Mouse (Mus musculus): Measurements from ENCODE around the gene Misp. TPM values are rescaled to one million over a fixed set of nuclear protein-coding genes. Genes with fewer than 3 reads are reported as not detected.
A peak's percentile ranks its signal among the peaks of the same experiment; 100 is the strongest.

Gene Misp
- polyA plus RNA-seq, 1 experiment, result 0.41 TPM

DNA sequence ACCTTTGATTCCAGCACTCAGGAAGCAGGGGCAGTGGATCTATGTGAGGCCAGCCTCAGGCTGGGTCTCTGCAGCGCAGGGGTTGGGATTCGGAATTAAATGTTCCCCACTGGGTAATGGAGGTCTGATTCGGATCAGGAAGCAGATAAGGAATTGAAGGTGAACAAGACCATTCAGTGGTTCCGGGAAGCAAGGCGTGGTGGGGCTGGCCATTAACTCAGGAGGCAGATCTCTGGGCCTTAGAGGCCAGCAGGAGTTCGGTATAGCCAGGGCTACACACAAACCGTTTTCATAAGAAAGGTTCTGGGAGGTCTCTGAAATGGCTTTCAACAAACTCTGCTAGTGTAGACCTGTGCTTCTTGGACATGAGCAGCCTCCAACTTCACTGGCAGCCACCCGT, 32.0 kb downstream of the Misp start:
- DNase-seq, result no peak
- WGBS, result 26% methylated on average over 8 of the region's 8 CpGs
- Histone ChIP-seq H3K4me1 (ENCODE audit: control insufficient read depth, insufficient read depth, low read length) (peaks cover 23% of the 10 kb centered on the region), H3K4me3 (replicated peaks; ENCODE audit: insufficient read depth, low read depth, low read length) (peak overlapping the region; percentile 73), H3K27me3 (ENCODE audit: control insufficient read depth, insufficient read depth, low read length) (no peaks in the 10 kb centered on the region), H3K27ac (ENCODE audit: insufficient read depth, low read length) (peak overlapping the region; percentile 74)
- TF ChIP-seq CTCF (IDR thresholded peaks at IDR 0.05; ENCODE audit: borderline replicate concordance, insufficient read depth, low read depth, low read length) (no peak), POLR2A (IDR thresholded peaks at IDR 0.05; ENCODE audit: borderline replicate concordance, insufficient read depth, low read length) (no peak)

DNA sequence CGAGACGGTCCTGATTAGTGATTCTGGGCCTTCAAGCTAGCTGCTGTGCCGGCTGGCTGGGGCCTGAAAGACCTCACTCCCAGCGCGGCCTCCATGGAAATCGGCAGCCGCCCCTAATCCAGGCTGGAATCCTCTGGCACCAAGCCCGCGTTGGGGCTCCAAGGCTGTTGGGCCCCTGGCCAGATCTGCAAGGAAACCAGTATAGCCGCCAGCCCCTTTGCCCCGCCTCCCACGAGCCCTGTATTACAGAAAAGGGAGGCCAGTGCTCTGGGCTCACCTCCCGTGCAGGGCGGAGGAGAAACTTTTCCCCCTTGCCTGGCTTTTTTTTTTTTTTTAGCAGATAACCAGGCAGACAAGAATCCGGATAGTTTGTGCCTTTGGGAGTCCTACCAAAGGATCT, 32.6 kb downstream of the Misp start:
- no peaks in the 10 kb centered on the region for H3K27me3 ChIP-seq (ENCODE audit: control insufficient read depth, insufficient read depth, low read length)
- TF ChIP-seq POLR2A (IDR thresholded peaks at IDR 0.05; ENCODE audit: borderline replicate concordance, insufficient read depth, low read length), result no peak
- no peak for TF ChIP-seq CTCF (IDR thresholded peaks at IDR 0.05; ENCODE audit: borderline replicate concordance, insufficient read depth, low read depth, low read length)
- 1% methylated on average over 15 of the region's 15 CpGs for WGBS
- peak overlapping the region; percentile 74 for H3K27ac ChIP-seq (ENCODE audit: insufficient read depth, low read length)
- peaks cover 25% of the 10 kb centered on the region for H3K4me1 ChIP-seq (ENCODE audit: control insufficient read depth, insufficient read depth, low read length)
- peak overlapping the region; percentile 73 for H3K4me3 ChIP-seq (replicated peaks; ENCODE audit: insufficient read depth, low read depth, low read length)
- peak; percentile 84 to 87 for DNase-seq

DNA sequence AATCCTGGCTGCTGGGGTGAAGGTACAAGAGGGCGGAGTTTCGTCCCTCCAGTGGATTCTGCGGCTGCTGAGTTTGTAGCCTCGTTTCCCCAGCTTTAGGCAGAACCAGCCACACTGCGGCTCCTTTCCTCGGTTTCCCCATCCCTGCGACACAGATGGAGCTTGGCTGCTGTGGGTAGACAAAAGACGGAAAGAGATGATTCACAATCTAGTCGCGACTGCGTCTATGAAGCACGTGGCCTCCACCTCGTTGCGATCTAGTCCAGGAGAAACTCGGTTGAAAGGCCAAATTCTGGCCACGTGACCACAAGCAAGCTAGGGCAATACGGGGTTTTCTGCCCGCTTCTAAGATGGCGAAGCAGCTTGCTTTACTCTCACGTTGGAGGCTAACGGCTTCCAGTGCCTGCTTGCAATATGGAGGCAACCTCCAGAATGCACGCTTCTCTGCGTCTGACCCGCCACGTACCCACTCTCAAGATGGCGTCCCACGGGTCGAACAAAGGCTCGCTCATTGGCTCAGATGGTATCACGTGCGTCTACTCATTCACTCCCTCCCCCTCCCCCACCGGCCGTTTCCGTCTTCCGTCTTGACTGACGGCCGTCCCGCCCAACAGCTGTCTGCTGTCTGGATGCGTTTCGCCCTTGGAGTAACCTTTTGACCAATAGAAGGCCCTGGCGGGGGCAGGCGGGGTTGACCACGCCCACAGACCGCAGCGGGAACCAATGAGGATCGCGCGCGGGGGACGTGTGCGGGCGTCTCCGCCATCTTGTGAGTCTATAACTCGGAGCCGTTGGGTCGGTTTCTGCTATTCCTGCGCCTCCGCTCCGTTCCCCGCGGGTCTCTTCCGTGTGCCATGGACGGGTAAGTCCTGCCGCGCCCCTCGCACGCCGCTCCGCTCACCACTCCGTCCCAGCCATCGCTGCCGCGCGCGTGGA, 33.3 kb downstream of the Misp start, which contains the start of gene Ptbp1:
TSS of gene Ptbp1 (plus strand) at position 568 of the 936 bp plus-strand sequence.
- DNase-seq, result peak; percentile 99 to 100
- Histone ChIP-seq H3K4me3 (replicated peaks; ENCODE audit: insufficient read depth, low read depth, low read length) (peak within 1 kb of the TSS; percentile 79), H3K27me3 (ENCODE audit: control insufficient read depth, insufficient read depth, low read length) (no peaks in the 10 kb centered on the region), H3K27ac (ENCODE audit: insufficient read depth, low read length) (peak within 1 kb of the TSS; percentile 87), H3K4me1 (ENCODE audit: control insufficient read depth, insufficient read depth, low read length) (peaks cover 32% of the 10 kb centered on the region)
- TF ChIP-seq POLR2A (IDR thresholded peaks at IDR 0.05; ENCODE audit: borderline replicate concordance, insufficient read depth, low read length) (peak; percentile 81), CTCF (IDR thresholded peaks at IDR 0.05; ENCODE audit: borderline replicate concordance, insufficient read depth, low read depth, low read length) (no peak)
- under 1% methylated on average over 75 of the region's 75 CpGs for WGBS

DNA sequence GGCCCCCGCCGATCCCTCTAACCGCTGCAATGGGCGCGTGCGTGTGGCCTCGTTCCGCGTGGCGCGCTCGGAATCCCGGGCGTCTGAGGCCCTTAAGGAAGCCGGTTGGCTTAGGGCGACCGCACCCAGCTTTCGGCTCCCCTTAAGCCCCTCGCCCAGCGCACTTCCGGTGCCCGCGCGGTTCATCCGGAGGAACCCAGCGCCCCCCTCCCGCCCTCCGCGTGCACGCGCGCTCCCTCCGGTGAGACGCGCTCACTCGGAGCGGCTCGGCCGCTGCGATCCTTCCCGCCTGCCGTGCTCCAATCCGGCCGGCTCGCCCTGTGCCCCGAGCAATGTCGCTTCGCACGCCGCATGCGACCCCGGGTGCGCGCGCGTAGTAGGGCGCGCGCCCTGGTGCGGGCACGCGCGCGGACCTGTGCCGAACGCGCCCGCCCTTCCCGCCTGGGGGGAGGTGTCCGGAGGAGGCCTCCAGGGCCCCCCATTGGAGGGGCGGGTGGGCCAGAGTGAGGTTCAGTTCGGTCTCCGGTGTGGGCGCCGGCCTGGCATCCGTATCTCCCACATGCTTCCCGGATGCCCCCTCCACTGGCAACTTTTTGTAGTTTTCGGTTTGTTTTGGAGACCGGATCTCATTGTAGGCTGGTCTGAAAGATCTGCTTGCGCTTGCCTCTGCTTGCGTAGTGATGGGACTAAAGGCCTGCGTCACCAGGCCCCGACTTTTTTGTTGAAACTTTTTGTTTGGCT, 34.2 kb downstream of the Misp start:
- TF ChIP-seq CTCF (IDR thresholded peaks at IDR 0.05; ENCODE audit: borderline replicate concordance, insufficient read depth, low read depth, low read length) (no peak), POLR2A (IDR thresholded peaks at IDR 0.05; ENCODE audit: borderline replicate concordance, insufficient read depth, low read length) (no peak)
- H3K4me1 ChIP-seq (ENCODE audit: control insufficient read depth, insufficient read depth, low read length), result peaks cover 40% of the 10 kb centered on the region
- DNase-seq, result no peak
- peak overlapping the region; percentile 79 for H3K4me3 ChIP-seq (replicated peaks; ENCODE audit: insufficient read depth, low read depth, low read length)
- under 1% methylated on average over 83 of the region's 83 CpGs for WGBS
- peak overlapping the region; percentile 87 for H3K27ac ChIP-seq (ENCODE audit: insufficient read depth, low read length)
- no peaks in the 10 kb centered on the region for H3K27me3 ChIP-seq (ENCODE audit: control insufficient read depth, insufficient read depth, low read length)

DNA sequence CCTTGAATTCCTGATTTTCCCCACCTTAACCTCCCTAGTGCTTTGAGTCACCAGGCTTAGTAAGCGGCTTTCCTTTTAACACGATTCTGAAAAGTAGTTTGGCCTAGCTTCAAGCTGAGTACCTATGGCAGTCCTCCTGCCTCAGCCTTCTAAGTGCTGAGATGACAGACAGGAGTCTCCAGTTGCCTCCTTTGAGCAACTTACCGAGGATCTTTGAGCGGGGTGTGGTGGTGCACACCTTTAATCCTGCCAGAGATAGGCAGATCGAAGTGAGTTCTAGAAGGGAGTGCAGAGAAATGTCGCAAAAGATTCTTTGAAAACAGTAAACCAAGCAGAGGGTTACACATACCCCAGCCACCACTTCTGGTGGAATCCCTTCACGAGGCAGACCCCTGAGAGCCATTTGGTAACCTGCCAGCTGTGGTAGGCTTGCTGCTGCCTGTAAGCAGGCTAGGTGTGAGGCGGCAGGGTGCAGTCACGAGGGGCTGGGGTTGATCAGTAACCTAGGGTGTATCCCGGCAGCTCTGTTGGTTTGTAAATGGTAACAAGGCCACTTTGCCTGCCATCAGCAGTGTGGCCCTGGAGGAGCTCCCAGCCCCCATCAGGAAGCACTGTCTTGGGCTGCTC, 34.9 kb downstream of the Misp start:
- no peaks in the 10 kb centered on the region for H3K27me3 ChIP-seq (ENCODE audit: control insufficient read depth, insufficient read depth, low read length)
- H3K4me3 ChIP-seq (replicated peaks; ENCODE audit: insufficient read depth, low read depth, low read length), result peak overlapping the region; percentile 79
- peak in 1 of 2 experiments; percentile 51 for DNase-seq
- no peak overlapping the region; the same call in 1 of the 2 replicates for H3K27ac ChIP-seq (ENCODE audit: insufficient read depth, low read length)
- 1% methylated on average over 10 of the region's 10 CpGs for WGBS
- TF ChIP-seq CTCF (IDR thresholded peaks at IDR 0.05; ENCODE audit: borderline replicate concordance, insufficient read depth, low read depth, low read length) (no peak), POLR2A (IDR thresholded peaks at IDR 0.05; ENCODE audit: borderline replicate concordance, insufficient read depth, low read length) (no peak)
- H3K4me1 ChIP-seq (ENCODE audit: control insufficient read depth, insufficient read depth, low read length), result peaks cover 47% of the 10 kb centered on the region

DNA sequence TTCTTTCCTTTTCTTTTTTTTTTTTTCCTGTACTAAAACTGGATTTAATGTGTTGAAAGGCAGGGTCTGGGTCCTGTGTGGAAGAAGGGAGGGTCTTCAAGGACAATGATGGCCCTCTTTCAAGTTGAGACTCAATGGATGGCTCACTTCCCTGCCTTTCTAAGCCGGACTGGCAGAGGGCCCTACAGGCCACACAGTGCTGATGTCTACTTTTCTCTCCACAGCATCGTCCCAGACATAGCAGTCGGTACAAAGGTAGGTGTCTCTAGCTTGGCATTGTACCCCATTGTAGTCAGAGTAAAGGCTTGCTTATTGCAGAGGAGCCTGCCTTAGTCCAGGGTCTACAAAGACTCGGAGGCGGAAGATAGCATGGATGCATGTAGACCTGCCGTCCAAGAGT, 35.5 kb downstream of the Misp start:
- WGBS, result 10% methylated on average over 6 of the region's 6 CpGs
- Histone ChIP-seq H3K4me1 (ENCODE audit: control insufficient read depth, insufficient read depth, low read length) (peaks cover 52% of the 10 kb centered on the region), H3K27me3 (ENCODE audit: control insufficient read depth, insufficient read depth, low read length) (no peaks in the 10 kb centered on the region), H3K27ac (ENCODE audit: insufficient read depth, low read length) (no peak overlapping the region), H3K4me3 (replicated peaks; ENCODE audit: insufficient read depth, low read depth, low read length) (peak overlapping the region; percentile 30)
- TF ChIP-seq CTCF (IDR thresholded peaks at IDR 0.05; ENCODE audit: borderline replicate concordance, insufficient read depth, low read depth, low read length), result no peak
- no peak for TF ChIP-seq POLR2A (IDR thresholded peaks at IDR 0.05; ENCODE audit: borderline replicate concordance, insufficient read depth, low read length)
- DNase-seq, result no peak

DNA sequence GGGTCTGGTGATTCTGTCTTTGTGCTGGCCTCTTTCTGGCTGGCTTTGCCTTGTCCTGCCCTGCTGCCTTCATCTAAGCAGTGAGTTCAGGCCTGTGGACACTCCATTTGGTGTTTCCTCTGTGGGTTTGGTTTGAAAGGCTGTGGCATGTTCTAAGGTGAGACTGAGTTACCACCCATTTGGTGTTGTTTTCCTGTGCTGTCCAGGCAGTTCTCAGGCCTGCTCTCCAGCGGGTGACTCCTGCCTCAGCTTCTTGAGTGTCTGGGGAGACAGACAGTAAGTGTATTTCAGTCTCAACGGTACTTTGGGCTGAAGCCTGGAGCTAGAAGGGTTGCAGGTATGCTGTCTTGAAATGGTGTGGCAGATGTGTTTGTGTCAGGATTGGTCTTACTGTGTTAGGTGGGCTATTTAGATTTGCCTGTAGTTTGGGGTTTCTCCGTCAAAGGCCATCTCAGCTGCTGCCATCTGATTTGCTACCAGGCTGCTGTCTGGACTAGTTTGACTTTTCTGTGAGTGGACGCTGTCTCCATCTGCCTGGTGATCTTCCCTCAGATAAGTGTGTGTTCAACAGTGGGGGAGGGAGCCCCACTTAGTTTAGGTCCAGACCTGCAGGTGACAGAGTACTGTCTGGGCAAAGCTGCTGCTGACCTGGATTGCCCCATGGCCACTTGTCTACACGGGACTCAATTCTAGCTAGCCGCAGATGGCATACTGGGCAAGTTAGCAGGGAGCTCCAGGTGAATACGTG, 36.1 kb downstream of the Misp start:
- Histone ChIP-seq H3K27ac (ENCODE audit: insufficient read depth, low read length) (no peak overlapping the region), H3K4me3 (replicated peaks; ENCODE audit: insufficient read depth, low read depth, low read length) (peak overlapping the region; percentile 30), H3K4me1 (ENCODE audit: control insufficient read depth, insufficient read depth, low read length) (peaks cover 57% of the 10 kb centered on the region), H3K27me3 (ENCODE audit: control insufficient read depth, insufficient read depth, low read length) (no peaks in the 10 kb centered on the region)
- TF ChIP-seq POLR2A (IDR thresholded peaks at IDR 0.05; ENCODE audit: borderline replicate concordance, insufficient read depth, low read length), result no peak
- TF ChIP-seq CTCF (IDR thresholded peaks at IDR 0.05; ENCODE audit: borderline replicate concordance, insufficient read depth, low read depth, low read length), result no peak
- WGBS, result 6% methylated on average over 7 of the region's 7 CpGs
- no peak for DNase-seq

Data from cerebellum, adult 2 months (tissue).